Mouse (Mus musculus) thymus, postnatal 36 days (tissue): Measurements from ENCODE around the gene Gm49373.
"Not testable (repeated sequence)": the region's sequence is repeated elsewhere in the genome, so short reads cannot be mapped to it uniquely, and the experiment has no call there.

Experiments
- DNase-seq, 2 experiments: peaks; one replicate each; pipeline ENCODE4 v3.0.0; 2022; ENCODE audit warnings: mixed read lengths in 2 of 2

Gene Gm49373

DNA sequence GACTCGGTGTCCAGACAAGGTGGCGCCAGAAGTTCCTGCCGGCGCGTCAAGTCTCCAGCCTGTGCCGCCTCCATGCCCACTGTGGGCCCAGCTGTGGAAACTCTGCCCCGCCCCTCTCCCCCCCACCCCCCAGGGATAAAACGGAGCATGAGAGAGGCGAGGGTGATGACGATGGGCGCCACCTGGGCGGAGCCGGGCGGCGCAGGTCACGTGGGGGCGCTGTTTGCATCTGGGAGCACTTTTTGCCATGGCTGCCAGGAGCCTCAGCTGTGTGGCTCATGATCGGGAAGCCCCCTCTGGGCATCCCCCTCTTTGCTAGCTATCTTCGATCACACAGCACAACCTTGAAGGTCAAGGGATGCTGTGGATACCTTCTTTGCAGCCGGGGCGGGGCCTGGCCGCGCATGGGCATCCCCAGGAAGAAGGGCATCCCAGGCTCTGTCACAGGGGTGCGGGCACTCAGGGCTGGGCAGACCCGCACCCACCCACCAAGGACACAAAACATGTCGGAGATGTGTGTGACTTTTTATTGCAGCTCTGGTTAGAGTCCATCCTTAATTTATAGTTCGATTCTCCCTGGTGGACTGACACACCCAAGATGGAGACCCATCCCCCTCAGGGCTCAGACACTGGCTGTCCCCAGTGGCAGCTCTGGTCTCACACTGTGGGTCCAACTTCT lies 5.8 kb downstream of the Gm49373 start, which contains the start of gene Zglp1:
Gene Zglp1 (minus strand): TSS at position 88 of the 679 bp plus-strand sequence.
- DNase-seq: no peak

DNA sequence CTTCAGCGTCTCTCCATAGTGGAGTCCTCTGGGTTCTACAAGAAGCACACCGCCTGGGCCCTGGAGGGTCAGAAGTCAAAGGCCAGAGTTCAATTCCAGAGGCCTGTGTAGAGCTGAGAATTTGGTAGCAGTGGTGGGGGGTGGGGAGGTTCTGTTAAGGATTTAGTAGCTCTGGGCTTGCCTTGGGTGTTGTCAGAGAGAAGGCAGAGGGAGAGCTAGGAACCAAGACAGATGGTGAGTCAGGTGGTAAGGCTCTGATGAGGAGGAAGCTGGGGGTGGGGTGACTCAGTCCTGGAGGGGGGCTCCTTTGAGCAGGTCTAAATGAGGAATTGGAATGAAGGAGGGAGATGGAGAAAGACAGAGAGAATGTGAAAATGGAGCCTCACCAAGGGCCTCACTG lies 10.0 kb downstream of the Gm49373 start:
- no peak for DNase-seq

DNA sequence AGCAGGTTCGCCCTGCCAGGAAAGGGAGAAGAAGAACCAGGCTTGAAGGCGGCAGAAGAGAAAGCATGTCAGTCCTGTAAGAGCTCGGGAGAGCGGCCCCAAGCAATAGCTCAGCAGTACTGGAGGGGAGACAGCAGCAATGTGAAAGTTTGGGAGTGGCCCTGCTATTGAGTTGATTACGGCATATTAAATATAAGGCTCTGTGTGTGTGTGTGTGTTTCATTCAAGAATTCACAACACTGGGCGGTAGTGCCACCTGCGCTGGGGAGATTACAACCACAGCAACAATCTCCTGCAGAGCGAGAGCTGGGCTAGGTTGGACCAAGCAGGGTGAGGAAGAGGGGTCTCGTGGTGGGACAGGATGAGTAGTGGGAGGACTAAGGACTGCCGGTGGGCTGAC lies 21.3 kb downstream of the Gm49373 start:
- no peak for DNase-seq

DNA sequence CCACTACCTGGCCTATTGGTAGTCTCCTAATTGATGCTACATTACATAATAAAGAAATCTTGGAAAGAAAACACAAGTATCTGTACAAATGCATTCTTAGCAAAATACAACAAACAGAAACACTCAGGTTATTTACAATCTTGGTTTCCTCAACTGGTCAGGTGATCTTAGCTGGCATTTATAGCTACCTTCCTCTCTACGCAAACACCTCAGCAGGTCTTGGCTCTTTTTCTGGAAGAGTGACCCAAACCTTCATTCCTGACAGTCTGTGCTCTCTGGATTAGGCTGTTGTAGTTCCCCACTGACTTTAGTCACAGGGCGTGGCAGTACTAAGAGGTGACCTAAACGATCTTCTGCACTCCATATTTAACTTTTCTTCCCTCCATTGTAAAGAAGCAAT lies 27.7 kb downstream of the Gm49373 start:
- no peak for DNase-seq

DNA sequence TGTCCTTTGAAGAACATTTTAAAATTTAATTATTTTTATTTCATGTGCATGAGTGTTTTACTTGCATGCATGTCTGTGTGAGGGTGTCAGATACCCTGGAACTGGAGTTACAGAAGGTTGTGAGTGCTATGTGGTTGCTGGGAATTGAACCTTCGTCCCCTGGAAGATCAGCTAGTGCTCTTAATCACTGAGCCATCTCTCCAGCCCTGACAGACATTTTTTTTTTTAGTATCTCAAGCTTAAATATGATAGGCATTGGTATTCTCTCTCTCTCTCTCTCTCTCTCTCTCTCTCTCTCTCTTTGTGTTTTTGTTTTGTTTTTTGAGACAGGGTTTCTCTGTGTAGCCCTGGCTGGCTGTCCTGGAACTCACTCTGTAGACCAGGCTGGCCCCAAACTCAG lies 28.1 kb downstream of the Gm49373 start:
- DNase-seq: not testable (repeated sequence)

DNA sequence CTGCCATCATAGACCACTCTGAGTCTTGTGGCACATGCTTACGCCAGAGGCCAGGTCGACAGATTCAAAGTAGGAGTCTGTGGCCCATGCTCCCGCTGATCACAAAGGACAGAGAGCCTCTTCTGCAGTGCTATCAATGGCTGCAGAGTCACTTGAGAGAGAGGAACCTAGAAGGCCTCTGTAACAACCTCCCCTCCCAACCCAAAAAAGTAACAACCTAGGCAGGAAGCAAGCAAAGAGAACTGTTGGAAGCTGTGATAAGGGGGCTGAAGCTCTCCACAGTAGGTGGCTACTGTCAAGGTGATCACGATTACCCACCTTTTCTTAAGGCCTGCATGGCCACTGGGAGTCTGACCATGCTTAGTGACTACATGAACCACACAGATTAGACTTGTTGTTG lies 29.3 kb downstream of the Gm49373 start:
- no peak for DNase-seq

DNA sequence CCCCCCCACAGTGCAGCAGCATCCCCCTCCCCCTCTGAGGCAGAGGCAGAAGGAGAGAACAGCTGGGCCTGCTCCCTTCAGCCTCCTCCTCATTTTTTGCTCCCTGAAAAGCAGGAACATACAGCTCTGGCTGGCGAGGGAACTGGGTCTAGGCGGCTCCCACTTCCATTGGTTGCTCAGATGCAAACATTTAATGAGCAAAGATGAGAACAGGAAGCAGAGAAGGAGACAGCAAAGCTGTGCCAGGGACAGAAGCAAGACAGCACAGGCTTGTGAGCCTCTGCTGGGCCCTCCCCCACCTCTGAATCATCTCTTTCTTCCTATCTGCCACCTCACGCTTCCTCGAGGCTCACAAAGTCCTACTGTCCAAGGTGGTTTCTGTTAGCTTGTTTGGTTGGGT lies 31.6 kb downstream of the Gm49373 start:
- DNase-seq: no peak

DNA sequence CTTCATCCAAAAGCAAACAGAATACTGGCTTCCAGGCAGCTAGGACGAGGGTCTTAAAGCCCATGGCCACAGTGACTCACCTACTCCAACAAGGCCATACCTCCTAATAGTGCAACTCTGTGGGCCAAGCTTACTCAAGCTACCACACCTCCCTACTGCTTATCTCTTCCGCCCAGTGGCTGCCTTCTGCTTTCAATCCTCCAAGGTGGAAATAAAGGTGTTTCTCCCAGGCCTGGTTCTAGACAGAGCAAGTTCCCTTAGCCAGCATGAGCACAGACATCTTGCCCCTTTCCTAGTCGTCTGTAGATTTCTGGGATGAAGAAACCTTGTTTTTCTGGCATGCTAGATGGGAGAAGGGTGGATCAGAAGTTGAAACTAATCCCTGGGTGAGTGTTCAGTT lies 33.1 kb downstream of the Gm49373 start:
- no peak for DNase-seq

DNA sequence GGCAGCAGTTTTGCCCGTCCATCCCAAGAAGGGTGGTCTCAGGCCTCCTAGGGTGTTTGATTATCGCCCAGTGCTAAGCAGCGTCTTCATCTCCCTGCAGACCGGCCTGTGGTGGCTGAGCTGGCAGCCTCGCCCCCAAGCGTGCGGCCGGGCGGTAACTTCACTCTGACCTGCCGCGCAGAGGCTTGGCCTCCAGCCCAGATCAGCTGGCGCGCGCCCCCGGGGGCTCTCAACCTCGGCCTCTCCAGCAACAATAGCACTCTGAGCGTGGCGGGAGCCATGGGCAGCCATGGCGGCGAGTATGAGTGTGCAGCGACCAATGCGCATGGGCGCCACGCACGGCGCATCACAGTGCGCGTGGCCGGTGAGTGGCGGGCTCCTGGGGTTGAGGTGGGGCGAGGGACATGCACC lies 35.4 kb downstream of the Gm49373 start:
- DNase-seq: no peak

DNA sequence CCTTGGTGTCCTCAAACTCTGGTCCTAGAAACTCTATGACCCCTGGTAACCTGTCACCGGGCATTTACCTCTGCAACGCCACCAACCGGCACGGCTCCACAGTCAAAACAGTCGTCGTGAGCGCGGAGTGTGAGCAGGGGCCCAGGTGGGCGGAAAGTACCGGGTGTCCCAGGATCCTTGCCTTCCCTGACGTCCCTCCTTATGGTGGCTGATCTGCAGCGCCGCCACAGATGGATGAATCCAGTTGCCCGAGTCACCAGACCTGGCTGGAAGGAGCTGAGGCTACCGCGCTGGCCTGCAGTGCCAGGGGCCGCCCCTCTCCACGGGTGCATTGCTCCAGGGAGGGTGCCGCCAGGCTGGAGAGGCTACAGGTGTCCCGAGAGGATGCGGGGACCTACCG lies 36.2 kb downstream of the Gm49373 start:
- no peak for DNase-seq

DNA sequence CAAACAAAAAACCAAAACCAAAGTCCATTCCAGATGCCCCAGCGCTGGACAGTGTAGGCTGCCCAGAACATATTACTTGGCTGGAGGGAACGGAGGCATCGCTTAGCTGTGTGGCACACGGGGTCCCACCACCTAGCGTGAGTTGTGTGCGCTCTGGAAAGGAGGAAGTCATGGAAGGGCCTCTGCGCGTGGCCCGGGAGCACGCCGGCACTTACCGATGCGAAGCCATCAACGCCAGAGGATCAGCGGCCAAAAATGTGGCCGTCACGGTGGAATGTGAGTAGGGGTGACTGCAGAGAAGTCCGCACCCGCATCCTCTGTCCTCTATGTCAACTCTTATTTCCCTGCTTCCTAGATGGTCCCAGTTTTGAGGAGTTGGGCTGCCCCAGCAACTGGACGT lies 36.7 kb downstream of the Gm49373 start:
- DNase-seq: no peak

DNA sequence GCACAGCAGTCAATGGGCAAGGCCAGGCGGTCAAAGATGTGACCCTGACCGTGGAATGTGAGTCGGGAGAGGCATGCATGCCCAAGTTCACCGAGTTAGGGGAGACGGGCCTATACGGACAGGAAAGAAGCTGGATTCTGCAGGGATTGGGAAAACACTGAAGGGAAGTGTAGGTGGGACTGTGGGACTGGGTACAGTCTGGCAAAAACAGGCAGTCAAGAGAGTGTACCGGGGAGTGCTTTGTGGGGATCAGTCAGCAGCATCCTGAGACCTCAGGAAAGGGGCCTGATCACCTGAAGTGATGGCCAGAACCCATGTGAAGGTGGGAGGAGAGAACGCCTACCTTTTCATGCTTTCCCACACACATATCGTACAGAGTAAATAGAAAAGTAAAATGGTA lies 37.3 kb downstream of the Gm49373 start:
- no peak for DNase-seq

DNA sequence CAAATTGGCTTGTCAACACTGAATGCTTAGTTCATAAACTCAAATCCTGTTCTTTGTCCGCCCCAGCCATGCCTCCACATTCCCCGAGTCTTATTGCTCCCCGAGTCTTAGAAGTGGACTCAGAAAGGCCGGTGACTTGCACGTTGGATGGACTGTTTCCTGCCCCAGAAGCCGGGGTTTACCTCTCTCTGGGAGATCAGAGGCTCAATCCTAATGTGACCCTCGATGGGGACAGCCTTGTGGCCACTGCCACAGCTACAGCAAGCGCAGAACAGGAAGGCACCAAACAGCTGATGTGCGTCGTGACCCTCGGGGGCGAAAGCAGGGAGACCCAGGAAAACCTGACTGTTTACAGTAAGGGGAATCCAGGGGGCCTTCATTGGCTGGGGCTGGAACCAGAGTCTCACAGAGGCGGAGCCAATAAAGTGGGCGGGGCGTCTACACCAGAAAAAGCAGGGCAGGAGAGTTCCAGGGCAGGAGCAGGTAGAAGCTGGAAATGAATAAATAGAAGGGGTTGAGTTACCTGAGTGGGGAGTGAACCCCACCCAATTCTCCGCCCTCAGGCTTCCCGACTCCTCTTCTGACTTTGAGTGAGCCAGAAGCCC lies 38.3 kb downstream of the Gm49373 start:
- peak in 1 of 2 experiments; percentile 29 for DNase-seq

DNA sequence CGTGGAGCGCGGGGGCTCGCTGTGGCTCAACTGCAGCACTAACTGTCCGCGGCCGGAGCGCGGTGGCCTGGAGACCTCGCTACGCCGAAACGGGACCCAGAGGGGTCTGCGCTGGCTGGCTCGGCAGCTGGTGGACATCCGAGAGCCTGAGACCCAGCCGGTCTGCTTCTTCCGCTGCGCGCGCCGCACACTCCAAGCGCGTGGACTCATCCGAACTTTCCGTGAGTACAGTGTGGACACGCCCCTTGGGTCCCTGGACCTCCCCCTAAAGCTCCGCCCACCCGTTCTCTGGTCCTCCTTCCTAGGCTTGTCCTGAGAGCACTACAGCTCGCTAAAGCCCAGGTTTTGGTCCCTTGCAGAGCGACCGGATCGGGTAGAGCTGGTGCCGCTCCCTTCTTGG lies 39.8 kb downstream of the Gm49373 start:
- peak; percentile 61 to 69 for DNase-seq

DNA sequence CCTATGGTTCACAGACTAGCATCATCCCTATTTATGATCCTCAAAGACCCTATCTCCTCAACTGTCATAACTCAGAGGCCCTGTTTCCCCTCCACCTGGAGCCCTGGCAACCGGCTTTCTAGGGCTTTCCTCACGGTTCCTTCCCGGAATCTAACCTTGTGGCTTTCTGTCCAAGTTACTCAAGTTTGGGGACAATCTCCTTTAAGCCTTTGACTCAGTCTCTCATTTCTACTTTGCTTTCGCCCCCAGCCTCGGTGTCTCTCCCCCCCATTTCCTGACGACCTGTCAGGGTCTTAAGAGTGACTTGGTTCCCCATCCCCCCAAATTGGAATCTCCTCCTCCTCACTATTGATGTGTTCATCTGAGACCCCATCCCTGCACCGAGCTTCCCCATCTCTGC lies 40.4 kb downstream of the Gm49373 start:
- no peak for DNase-seq

DNA sequence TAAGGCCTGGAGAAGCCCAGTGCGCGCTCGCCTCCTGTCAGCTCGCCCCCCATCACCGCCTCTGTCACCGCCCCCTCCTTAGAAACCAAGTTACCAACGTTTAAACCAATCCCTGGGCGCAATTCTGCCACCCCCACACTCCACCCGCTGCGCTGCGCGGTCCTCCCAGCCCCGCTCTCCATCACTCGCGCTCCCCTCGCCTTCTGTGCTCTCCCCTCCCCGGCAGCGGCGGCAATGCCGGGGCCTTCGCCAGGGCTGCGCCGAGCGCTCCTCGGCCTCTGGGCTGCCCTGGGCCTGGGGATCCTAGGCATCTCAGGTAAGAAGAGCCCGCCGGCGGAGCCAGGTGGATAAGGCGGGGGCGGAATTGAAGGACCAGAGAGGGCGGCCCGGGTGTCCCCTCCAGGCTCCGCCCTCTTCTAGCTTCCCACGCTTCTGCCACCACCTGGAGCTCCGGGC lies 41.0 kb downstream of the Gm49373 start, which contains the start of gene Icam5:
Gene Icam5 (plus strand): TSS at position 178 of the 456 bp plus-strand sequence.
- DNase-seq: peak in 1 of 2 experiments; percentile 52

DNA sequence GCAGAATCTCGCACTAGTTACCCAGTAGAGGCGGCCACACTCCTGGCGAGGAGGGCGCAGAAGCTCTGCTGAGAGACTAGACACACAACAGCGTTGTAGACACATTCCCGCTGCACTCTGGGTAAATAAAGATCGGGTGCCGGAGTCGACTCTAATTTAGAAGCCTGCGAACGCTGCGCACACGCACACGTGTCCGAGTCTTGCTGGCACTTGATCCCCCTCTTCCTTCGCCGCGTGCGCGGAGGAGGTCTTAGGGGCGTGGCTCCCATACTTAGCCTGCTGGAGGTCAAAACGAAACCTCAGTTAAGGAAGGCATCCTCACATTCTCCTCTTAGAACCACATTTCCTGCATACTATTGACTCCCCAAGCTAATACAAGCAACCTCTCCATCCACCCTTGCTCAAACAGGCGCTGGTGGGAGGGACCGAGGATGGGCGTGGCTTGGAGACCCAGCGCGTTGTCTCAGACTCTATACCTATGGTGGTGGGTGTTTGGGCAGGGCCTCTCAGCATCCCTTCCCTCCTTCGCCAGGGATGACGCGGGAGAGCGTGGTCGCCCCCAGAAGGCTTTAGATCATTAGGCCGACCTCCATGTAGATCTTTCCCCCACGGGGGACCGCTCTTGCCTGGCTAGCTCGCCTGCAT lies 41.5 kb downstream of the Gm49373 start:
- peak; percentile 65 to 67 for DNase-seq

DNA sequence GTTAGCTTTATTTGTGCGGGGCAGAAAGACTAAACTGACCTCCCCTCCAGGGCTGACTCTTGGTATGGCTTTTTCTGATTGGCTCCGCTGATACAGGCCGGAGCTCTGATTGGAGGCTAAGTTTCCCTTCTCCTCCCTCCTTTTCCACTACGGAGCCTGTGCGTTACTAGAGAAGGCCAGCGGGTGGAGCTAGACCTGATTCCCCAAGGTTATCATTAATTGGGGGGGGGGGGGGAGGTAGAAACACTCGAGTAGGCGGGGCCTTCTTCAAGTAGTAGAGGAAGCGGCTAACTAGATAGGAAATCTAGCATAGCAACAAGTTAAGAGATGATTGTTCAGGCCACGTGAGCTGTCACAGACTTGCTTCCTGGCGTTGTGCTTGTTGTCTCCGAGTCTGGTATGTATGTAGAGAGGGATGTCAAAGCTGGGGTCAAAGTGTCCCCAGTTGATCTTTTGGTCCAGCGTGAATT lies 42.1 kb downstream of the Gm49373 start:
- peak; percentile 86 to 88 for DNase-seq

DNA sequence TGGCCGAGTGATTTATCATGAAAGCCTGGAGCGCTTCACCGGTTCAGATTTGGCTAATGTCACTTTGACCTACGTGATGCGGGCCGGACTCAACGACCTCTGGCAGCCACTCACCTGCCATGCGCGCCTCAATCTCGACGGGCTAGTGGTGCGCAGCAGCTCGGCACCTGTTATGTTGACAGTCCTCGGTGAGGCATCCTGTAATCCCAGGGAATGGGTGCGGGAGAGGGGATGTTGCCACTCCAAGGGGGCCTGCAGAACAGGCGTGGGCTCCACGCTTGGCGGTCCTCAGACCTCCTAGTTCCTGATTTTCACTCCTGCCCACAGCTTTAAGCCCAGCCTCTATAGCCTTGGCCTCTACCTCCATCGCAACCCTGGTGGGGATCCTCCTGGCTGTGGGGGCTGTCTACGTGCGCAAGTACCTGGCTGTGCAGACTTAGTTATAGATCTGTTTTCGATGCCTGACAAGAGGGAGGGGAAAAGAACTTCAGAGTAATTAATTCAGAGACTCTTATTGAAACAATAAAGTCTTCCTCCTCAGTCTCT lies 42.8 kb downstream of the Gm49373 start:
- peak in 1 of 2 experiments; percentile 38 for DNase-seq

DNA sequence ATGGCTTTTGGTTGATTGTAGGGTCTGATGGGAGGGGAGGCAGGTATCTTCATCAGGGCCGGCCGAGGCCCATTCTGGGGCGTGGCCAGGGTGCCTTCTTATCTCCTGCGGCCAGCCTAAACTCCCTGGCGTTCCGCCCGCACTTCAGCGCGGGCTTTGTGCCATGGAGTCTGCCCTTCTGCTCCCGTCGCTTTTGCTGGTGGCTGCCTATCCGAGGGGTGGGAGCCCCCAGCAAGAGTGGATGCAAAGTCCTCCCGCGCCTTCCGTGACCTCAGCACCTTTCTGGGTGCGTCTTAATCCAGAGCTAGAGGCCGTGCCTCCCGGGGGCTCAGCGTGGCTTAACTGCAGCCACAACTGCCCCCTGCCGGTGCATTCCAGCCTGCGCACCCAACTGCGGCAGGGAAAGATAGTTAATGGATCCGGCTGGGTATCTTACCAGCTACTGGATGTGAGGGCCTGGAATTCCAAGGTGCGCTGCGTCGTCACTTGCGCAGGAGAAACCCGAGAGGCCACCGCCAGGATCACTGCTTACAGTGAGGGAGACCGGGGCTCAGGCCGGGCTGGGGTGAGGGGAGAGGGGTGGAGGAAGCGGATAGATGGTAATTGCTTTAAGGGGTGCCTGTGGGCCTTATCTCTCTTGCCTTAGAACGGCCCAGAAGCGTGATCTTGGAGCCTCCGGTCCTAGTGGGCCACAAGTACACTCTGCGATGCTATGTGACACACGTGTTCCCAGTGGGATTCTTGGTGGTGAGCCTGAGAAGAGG lies 43.4 kb downstream of the Gm49373 start, which contains the start of gene Icam4:
Gene Icam4 (plus strand): TSS at position 83 of the 764 bp plus-strand sequence.
- peak; percentile 78 for DNase-seq

DNA sequence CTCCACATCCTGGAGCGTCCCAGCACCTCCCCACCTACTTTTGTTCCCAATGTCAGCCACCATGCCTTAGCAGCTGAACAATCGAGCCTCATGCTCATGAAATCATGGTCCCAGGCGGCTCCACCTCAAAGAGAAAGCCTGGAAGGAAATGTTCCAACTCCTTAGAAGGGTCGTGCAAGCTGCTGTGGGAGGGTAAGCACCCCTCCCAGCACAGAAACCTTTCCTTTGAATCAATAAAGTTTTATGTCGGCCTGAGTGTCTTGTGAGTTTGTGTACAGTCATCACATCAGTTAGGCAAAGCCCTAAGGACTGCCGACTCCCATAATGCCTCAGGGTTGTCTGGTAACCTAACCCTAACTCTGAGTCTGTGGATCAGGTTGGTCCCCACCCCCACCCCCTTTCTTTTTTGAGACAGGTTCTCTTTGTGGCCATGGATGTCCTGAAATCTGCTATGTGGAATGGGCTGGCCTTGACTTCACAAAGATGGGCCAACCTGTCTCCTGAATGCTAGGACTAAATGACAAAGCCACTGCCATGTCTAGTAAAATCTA lies 44.3 kb downstream of the Gm49373 start:
- DNase-seq: no peak

DNA sequence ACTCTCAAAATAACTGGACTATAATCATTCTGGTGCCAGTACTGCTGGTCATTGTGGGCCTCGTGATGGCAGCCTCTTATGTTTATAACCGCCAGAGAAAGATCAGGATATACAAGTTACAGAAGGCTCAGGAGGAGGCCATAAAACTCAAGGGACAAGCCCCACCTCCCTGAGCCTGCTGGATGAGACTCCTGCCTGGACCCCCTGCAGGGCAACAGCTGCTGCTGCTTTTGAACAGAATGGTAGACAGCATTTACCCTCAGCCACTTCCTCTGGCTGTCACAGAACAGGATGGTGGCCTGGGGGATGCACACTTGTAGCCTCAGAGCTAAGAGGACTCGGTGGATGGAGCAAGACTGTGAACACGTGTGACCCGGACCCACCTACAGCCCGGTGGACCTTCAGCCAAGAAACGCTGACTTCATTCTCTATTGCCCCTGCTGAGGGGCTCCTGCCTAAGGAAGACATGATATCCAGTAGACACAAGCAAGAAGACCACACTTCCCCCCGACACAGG lies 45.1 kb downstream of the Gm49373 start:
- no peak for DNase-seq
